Mouse (Mus musculus): ENCODE data around the gene Slc24a3. TPM values are rescaled to one million over a fixed set of nuclear protein-coding genes. Genes with fewer than 3 reads are reported as not detected.

Slc24a3 gene
- 0.09 and 0.34 TPM in 2 replicates for total RNA-seq (2014; rRNA removed)
- polyA plus RNA-seq (2012; rRNA removed) = 0.14 and 0.33 TPM in 2 replicates

- TF ChIP-seq POLR2A (IDR thresholded peaks at IDR 0.05; ENCODE audit: extremely low read depth, insufficient read depth, low read length) = no peak
- peak; percentile 73 for TF ChIP-seq CTCF (IDR thresholded peaks at IDR 0.05; ENCODE audit: low read depth, low read length)
- Histone ChIP-seq H3K36me3 (ENCODE audit: control insufficient read depth, insufficient read depth, low read length) (no peaks in the 10 kb centered on the region), H3K27ac (replicated peaks; ENCODE audit: insufficient read depth, low read depth, low read length) (no peak within 1 kb of the TSS), H3K79me2 (ENCODE audit: control insufficient read depth, insufficient read depth, low read length) (no peaks in the 10 kb centered on the region), H3K4me3 (ENCODE audit: insufficient read depth, low read depth, low read length) (peak within 1 kb of the TSS; percentile 59), H3K27me3 (ENCODE audit: control insufficient read depth, insufficient read depth, low read length) (peaks cover 3% of the 10 kb centered on the region), H3K4me1 (ENCODE audit: control insufficient read depth, insufficient read depth, low read length) (peaks cover 4% of the 10 kb centered on the region; the same call in 1 of the 2 replicates), H3K9ac (ENCODE audit: low read depth, low read length) (peak within 1 kb of the TSS; percentile 64)
- DNase-seq (ENCODE audit: extremely low read depth, low read depth, low spot score) = peak; percentile 52
- 3% methylated on average over 94 of the region's 100 CpGs for WGBS
Observed at GRCm38 (mm10) chr2:145167664-145168360, at the start of gene Slc24a3. Gene Slc24a3, plus strand, starts transcription at chr2:145167754.

GRCm38 (mm10) chr2:145117762-145118161 is 49.8 kb upstream of the Slc24a3 start:
- WGBS = 75% methylated on average over 5 of the region's 5 CpGs
- Histone ChIP-seq H3K27ac (replicated peaks; ENCODE audit: insufficient read depth, low read depth, low read length) (no peak overlapping the region), H3K79me2 (ENCODE audit: control insufficient read depth, insufficient read depth, low read length) (no peaks in the 10 kb centered on the region), H3K4me3 (ENCODE audit: insufficient read depth, low read depth, low read length) (no peak overlapping the region), H3K9ac (ENCODE audit: low read depth, low read length) (no peak overlapping the region), H3K36me3 (ENCODE audit: control insufficient read depth, insufficient read depth, low read length) (no peaks in the 10 kb centered on the region), H3K27me3 (ENCODE audit: control insufficient read depth, insufficient read depth, low read length) (no peaks in the 10 kb centered on the region), H3K4me1 (ENCODE audit: control insufficient read depth, insufficient read depth, low read length) (no peaks in the 10 kb centered on the region)
- no peak for TF ChIP-seq POLR2A (IDR thresholded peaks at IDR 0.05; ENCODE audit: extremely low read depth, insufficient read depth, low read length)
- TF ChIP-seq CTCF (IDR thresholded peaks at IDR 0.05; ENCODE audit: low read depth, low read length) = no peak
- DNase-seq (ENCODE audit: extremely low read depth, low read depth, low spot score) = no peak

GRCm38 (mm10) chr2:145127747-145128146 is 39.8 kb upstream of the Slc24a3 start:
- Histone ChIP-seq H3K79me2 (ENCODE audit: control insufficient read depth, insufficient read depth, low read length) (no peaks in the 10 kb centered on the region), H3K36me3 (ENCODE audit: control insufficient read depth, insufficient read depth, low read length) (no peaks in the 10 kb centered on the region), H3K9ac (ENCODE audit: low read depth, low read length) (no peak overlapping the region), H3K4me3 (ENCODE audit: insufficient read depth, low read depth, low read length) (no peak overlapping the region), H3K4me1 (ENCODE audit: control insufficient read depth, insufficient read depth, low read length) (no peaks in the 10 kb centered on the region), H3K27me3 (ENCODE audit: control insufficient read depth, insufficient read depth, low read length) (no peaks in the 10 kb centered on the region; the same call in 1 of the 2 replicates), H3K27ac (replicated peaks; ENCODE audit: insufficient read depth, low read depth, low read length) (no peak overlapping the region)
- 90% methylated on average over 3 of the region's 3 CpGs for WGBS
- TF ChIP-seq CTCF (IDR thresholded peaks at IDR 0.05; ENCODE audit: low read depth, low read length) = no peak
- no peak for TF ChIP-seq POLR2A (IDR thresholded peaks at IDR 0.05; ENCODE audit: extremely low read depth, insufficient read depth, low read length)
- no peak for DNase-seq (ENCODE audit: extremely low read depth, low read depth, low spot score)

- no peak overlapping the region for H3K27ac ChIP-seq (replicated peaks; ENCODE audit: insufficient read depth, low read depth, low read length)
- no peaks in the 10 kb centered on the region for H3K4me1 ChIP-seq (ENCODE audit: control insufficient read depth, insufficient read depth, low read length)
- no peak overlapping the region for H3K4me3 ChIP-seq (ENCODE audit: insufficient read depth, low read depth, low read length)
- no peak for DNase-seq (ENCODE audit: extremely low read depth, low read depth, low spot score)
- WGBS = 85% methylated on average over 4 of the region's 4 CpGs
- no peaks in the 10 kb centered on the region for H3K27me3 ChIP-seq (ENCODE audit: control insufficient read depth, insufficient read depth, low read length)
- H3K36me3 ChIP-seq (ENCODE audit: control insufficient read depth, insufficient read depth, low read length) = no peaks in the 10 kb centered on the region
- no peaks in the 10 kb centered on the region for H3K79me2 ChIP-seq (ENCODE audit: control insufficient read depth, insufficient read depth, low read length)
- TF ChIP-seq POLR2A (IDR thresholded peaks at IDR 0.05; ENCODE audit: extremely low read depth, insufficient read depth, low read length) = no peak
- TF ChIP-seq CTCF (IDR thresholded peaks at IDR 0.05; ENCODE audit: low read depth, low read length) = no peak
- H3K9ac ChIP-seq (ENCODE audit: low read depth, low read length) = no peak overlapping the region
Observed at GRCm38 (mm10) chr2:145136625-145137291, 30.8 kb upstream of the Slc24a3 start.

- TF ChIP-seq POLR2A (IDR thresholded peaks at IDR 0.05; ENCODE audit: extremely low read depth, insufficient read depth, low read length) (no peak), CTCF (IDR thresholded peaks at IDR 0.05; ENCODE audit: low read depth, low read length) (no peak)
- no peak overlapping the region for H3K27ac ChIP-seq (replicated peaks; ENCODE audit: insufficient read depth, low read depth, low read length)
- 53% methylated on average over 1 of the region's 1 CpGs for WGBS
- no peaks in the 10 kb centered on the region for H3K79me2 ChIP-seq (ENCODE audit: control insufficient read depth, insufficient read depth, low read length)
- no peak for DNase-seq (ENCODE audit: extremely low read depth, low read depth, low spot score)
- H3K27me3 ChIP-seq (ENCODE audit: control insufficient read depth, insufficient read depth, low read length) = no peaks in the 10 kb centered on the region; the same call in 1 of the 2 replicates
- H3K4me1 ChIP-seq (ENCODE audit: control insufficient read depth, insufficient read depth, low read length) = no peaks in the 10 kb centered on the region
- no peak overlapping the region for H3K9ac ChIP-seq (ENCODE audit: low read depth, low read length)
- no peaks in the 10 kb centered on the region for H3K36me3 ChIP-seq (ENCODE audit: control insufficient read depth, insufficient read depth, low read length)
- no peak overlapping the region for H3K4me3 ChIP-seq (ENCODE audit: insufficient read depth, low read depth, low read length)
Observed at GRCm38 (mm10) chr2:145150407-145150806, 17.1 kb upstream of the Slc24a3 start.

Measured in liver, adult 2 months (tissue).